In the genomic region with DNA sequence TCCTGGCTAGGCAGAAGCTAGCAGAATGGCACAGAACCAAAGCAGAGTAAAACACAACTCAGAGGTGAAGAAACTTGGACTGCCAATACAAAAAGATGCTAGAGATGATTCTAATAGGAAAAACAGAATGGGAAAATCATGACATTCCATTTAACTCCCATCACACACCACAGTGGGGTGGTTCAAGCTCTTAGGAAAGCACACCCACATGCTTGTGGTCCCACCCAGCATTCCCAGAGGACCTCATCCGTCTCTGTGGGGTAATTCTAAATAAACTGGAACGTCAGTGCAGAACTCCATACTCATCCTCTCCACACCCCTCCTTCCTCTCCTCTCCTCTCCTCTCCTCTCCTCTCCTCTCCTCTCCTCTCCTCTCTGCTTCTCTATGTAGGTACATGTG, we compare ENCODE assay signal across 24 mouse cellular contexts.
"Had no signal": no experiment of that assay in that cellular context is flagged by ENCODE, and none has a peak within 500 bp of the region (broad histone marks: within the 10 kb centered on the region; RNA-seq: fewer than 3 reads in every experiment).

No protein-coding gene starts in this region.

- H3K9ac ChIP-seq: heart, embryonic 13.5 days; heart, embryonic 15.5 days; hindbrain, embryonic 14.5 days; intestine, embryonic 15.5 days; limb, embryonic 12.5 days had no signal

- H3K27ac ChIP-seq: heart, adult 2 months; heart, embryonic 13.5 days; heart, embryonic 15.5 days; hindbrain, embryonic 14.5 days; intestine, embryonic 15.5 days; layer of hippocampus, adult 2 months; left cerebral cortex, adult 2 months; limb, embryonic 10.5 days; limb, embryonic 12.5 days had no signal

- H3K4me2 ChIP-seq: heart, embryonic 11.5 days; heart, embryonic 13.5 days; heart, embryonic 15.5 days; hindbrain, embryonic 14.5 days; intestine, embryonic 15.5 days; limb, embryonic 12.5 days; liver, embryonic 11.5 days had no signal

- H3K36me3 ChIP-seq: heart, embryonic 13.5 days; heart, embryonic 15.5 days; intestine, embryonic 15.5 days; limb, embryonic 10.5 days; limb, embryonic 12.5 days had no signal

- DNase-seq: gastrocnemius, postnatal 14 days; gastrocnemius, postnatal 36 days; heart, adult 2 months; heart, postnatal 14 days; heart, postnatal 36 days; kidney, adult 18-20 months; kidney, adult 8-10 months; kidney, postnatal 10 days; kidney, postnatal 25 days; kidney, postnatal 4 days; liver had no signal

- H3K4me1 ChIP-seq: heart, embryonic 13.5 days; heart, embryonic 15.5 days; intestine, embryonic 15.5 days; limb, embryonic 10.5 days; limb, embryonic 12.5 days had no signal

- ATAC-seq: hindbrain, embryonic 16.5 days; inflammation-experienced regulatory T-cells, adult 6 months; intestine, embryonic 15.5 days; intestine, postnatal 0 days had no signal

- H3K27me3 ChIP-seq: heart, embryonic 13.5 days; heart, embryonic 15.5 days; intestine, embryonic 15.5 days; limb, embryonic 12.5 days had no signal

- H3K9me3 ChIP-seq: heart, embryonic 13.5 days; heart, embryonic 15.5 days; intestine, embryonic 15.5 days; limb, embryonic 10.5 days; limb, embryonic 12.5 days had no signal

- H3K4me3 ChIP-seq: heart, adult 2 months; heart, embryonic 13.5 days; heart, embryonic 15.5 days; intestine, embryonic 15.5 days; layer of hippocampus, adult 2 months; left cerebral cortex, adult 2 months; limb, embryonic 10.5 days; limb, embryonic 12.5 days had no signal
